Mouse (Mus musculus) heart, embryonic 15.5 days (tissue): ENCODE results near the gene Gng5. TPM values are rescaled to one million over a fixed set of nuclear protein-coding genes. Genes with fewer than 3 reads are reported as not detected.

Experiments
- ATAC-seq: fragments of 200-750 bp; cut with Nextera tagmentation; replicated peaks from 2 replicates; pipeline ENCODE4 v1.8.0; 2017; ENCODE audit warnings: low read depth, moderate TSS enrichment; ENCODE audit not compliant: insufficient number of reproducible peaks, insufficient read depth, low FRiP score
- H3K27ac ChIP-seq: fragments of 300-500 bp; sonication (generic); 2 replicates; pipeline ENCODE4 v1.5.1; 2015; ENCODE audit warnings: mild to moderate bottlenecking, inconsistent platforms
- H3K27me3 ChIP-seq: fragments of 300-500 bp; sonication (generic); 2 replicates; pipeline ENCODE4 v1.6.1; 2015; ENCODE audit warnings: inconsistent platforms
- H3K36me3 ChIP-seq: fragments of 300-500 bp; sonication (generic); 2 replicates; pipeline ENCODE4 v1.6.1; 2015; ENCODE audit warnings: mild to moderate bottlenecking, inconsistent platforms
- H3K4me1 ChIP-seq: fragments of 300-500 bp; sonication (generic); replicated peaks from 2 replicates; pipeline ENCODE4 v1.6.1; 2015; ENCODE audit warnings: inconsistent platforms
- H3K4me2 ChIP-seq: fragments of 300-500 bp; sonication (generic); 2 replicates; pipeline ENCODE4 v1.6.1; 2015; ENCODE audit warnings: inconsistent platforms, mild to moderate bottlenecking, moderate library complexity
- H3K4me3 ChIP-seq: fragments of 300-500 bp; sonication (generic); 2 replicates; pipeline ENCODE4 v1.5.1; 2015; ENCODE audit warnings: mild to moderate bottlenecking, inconsistent platforms
- H3K9ac ChIP-seq: fragments of 300-500 bp; sonication (generic); 2 replicates; pipeline ENCODE4 v1.6.1; 2015; ENCODE audit warnings: mild to moderate bottlenecking, inconsistent platforms
- H3K9me3 ChIP-seq: fragments of 300-500 bp; sonication (generic); replicated peaks from 2 replicates; pipeline ENCODE4 v1.6.1; 2016; ENCODE audit warnings: inconsistent platforms
- WGBS: fragments of 180-500 bp; shearing (Covaris S2); methylation state at CpG from one replicate; pipeline ENCODE4 v1.1.7; 2015; ENCODE audit warnings: mixed read lengths; 5-methylcytosine and 5-hydroxymethylcytosine counted together
- polyA plus RNA-seq: library from polyadenylated mRNA; unstranded; fragments of >200 nt; fragmentation: Nextera tagmentation; extraction: Ambion mirVana; gene quantifications from 2 replicates; pipeline ENCODE4 v1.2.1, GENCODE M21; 2015

Gene Gng5
- polyA plus RNA-seq, 1 experiment from 2014 or later: 1,307 TPM

- Histone ChIP-seq H3K4me2 (peak overlapping the region; percentile 70), H3K36me3 (peaks cover 10% of the 10 kb centered on the region; the same call in 1 of the 2 replicates), H3K9me3 (no peaks in the 10 kb centered on the region), H3K27me3 (no peaks in the 10 kb centered on the region), H3K9ac (peak overlapping the region; percentile 94), H3K27ac (peak overlapping the region; percentile 97), H3K4me1 (peaks cover 22% of the 10 kb centered on the region), H3K4me3 (peak overlapping the region; percentile 89)
- ATAC-seq: peak; percentile 74
- WGBS: 0% methylated on average over 49 of the region's 57 CpGs
These were observed 599 bp downstream of the Gng5 start for GRCm38 (mm10) chr3:146500003-146500809.

- Histone ChIP-seq H3K27ac (peak overlapping the region; percentile 97), H3K4me3 (peak overlapping the region; percentile 89), H3K4me2 (peak overlapping the region; percentile 70), H3K9me3 (no peaks in the 10 kb centered on the region), H3K27me3 (no peaks in the 10 kb centered on the region), H3K36me3 (peaks cover 16% of the 10 kb centered on the region), H3K4me1 (peaks cover 22% of the 10 kb centered on the region), H3K9ac (peak overlapping the region; percentile 94)
- no peak for ATAC-seq
- WGBS: 4% methylated on average over 5 of the region's 5 CpGs
These were observed 1.2 kb downstream of the Gng5 start for GRCm38 (mm10) chr3:146500810-146501201.

DNA sequence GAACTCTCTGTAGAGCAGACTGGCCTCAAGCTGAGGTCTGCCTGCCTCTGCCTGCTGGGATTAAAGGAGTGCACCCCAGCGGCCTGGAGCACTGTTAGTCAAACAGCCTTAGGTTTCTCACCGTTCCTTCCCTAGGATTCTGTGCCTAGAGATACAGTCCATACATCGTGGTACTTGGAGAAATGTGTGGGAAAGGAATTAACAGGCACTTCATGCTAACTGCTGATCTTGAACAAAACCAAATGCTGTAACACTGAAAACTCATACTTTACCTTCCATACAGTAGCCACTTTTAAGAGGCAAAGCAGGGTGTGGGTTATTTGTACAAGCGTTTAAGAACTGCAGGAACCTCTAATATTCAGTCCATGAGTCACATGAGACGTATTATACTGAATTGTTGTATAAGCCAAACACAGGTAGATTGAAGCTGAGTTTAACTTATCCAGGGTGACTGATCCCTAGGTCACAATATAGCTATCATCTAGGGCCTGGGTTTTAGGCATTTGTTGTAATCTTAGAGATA lies 2.1 kb downstream of the Gng5 start:
- Histone ChIP-seq H3K27me3 (no peaks in the 10 kb centered on the region), H3K27ac (peak overlapping the region; percentile 10), H3K4me3 (peak overlapping the region; percentile 89), H3K9ac (peak overlapping the region; percentile 94), H3K4me2 (peak overlapping the region; percentile 70), H3K9me3 (no peaks in the 10 kb centered on the region), H3K36me3 (peaks cover 22% of the 10 kb centered on the region), H3K4me1 (peaks cover 22% of the 10 kb centered on the region)
- no peak for ATAC-seq
- WGBS: 41% methylated on average over 5 of the region's 5 CpGs

DNA sequence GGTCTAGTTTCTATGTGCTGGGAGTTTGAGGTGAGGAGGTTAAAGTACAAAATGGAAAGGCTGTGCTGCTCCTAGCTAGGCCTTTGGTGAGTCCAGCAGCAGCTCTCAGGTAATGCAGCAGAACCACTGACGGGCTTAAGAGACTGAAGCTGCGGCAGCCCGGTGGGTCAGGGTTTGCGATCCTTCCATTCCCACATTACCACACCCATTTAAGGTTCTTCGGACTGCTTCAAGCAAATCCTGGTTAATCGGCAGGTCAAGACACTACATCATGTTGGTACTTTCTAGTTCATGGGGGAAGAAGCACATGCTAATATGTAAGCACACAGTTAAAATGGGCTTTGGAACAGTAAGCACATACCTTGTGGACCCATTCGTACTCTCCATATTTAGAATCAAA lies 7.1 kb downstream of the Gng5 start:
- peaks cover 12% of the 10 kb centered on the region for H3K4me1 ChIP-seq
- no peaks in the 10 kb centered on the region for H3K9me3 ChIP-seq
- H3K36me3 ChIP-seq: peaks cover 58% of the 10 kb centered on the region
- ATAC-seq: no peak
- H3K27me3 ChIP-seq: no peaks in the 10 kb centered on the region
- 95% methylated on average over 7 of the region's 7 CpGs for WGBS
- no peak overlapping the region for H3K27ac ChIP-seq
- no peak overlapping the region for H3K9ac ChIP-seq
- no peak overlapping the region for H3K4me3 ChIP-seq
- no peak overlapping the region for H3K4me2 ChIP-seq

- H3K4me3 ChIP-seq: peak overlapping the region; percentile 92
- WGBS: 33% methylated on average over 5 of the region's 5 CpGs
- H3K4me1 ChIP-seq: peaks cover 11% of the 10 kb centered on the region
- no peaks in the 10 kb centered on the region for H3K27me3 ChIP-seq
- H3K27ac ChIP-seq: peak overlapping the region; percentile 99
- H3K9me3 ChIP-seq: no peaks in the 10 kb centered on the region
- peak overlapping the region; percentile 92 for H3K9ac ChIP-seq
- H3K4me2 ChIP-seq: peak overlapping the region; percentile 86
- no peak for ATAC-seq
- peaks cover 21% of the 10 kb centered on the region for H3K36me3 ChIP-seq
These were observed 20.7 kb downstream of the Gng5 start for GRCm38 (mm10) chr3:146520226-146520797.

DNA sequence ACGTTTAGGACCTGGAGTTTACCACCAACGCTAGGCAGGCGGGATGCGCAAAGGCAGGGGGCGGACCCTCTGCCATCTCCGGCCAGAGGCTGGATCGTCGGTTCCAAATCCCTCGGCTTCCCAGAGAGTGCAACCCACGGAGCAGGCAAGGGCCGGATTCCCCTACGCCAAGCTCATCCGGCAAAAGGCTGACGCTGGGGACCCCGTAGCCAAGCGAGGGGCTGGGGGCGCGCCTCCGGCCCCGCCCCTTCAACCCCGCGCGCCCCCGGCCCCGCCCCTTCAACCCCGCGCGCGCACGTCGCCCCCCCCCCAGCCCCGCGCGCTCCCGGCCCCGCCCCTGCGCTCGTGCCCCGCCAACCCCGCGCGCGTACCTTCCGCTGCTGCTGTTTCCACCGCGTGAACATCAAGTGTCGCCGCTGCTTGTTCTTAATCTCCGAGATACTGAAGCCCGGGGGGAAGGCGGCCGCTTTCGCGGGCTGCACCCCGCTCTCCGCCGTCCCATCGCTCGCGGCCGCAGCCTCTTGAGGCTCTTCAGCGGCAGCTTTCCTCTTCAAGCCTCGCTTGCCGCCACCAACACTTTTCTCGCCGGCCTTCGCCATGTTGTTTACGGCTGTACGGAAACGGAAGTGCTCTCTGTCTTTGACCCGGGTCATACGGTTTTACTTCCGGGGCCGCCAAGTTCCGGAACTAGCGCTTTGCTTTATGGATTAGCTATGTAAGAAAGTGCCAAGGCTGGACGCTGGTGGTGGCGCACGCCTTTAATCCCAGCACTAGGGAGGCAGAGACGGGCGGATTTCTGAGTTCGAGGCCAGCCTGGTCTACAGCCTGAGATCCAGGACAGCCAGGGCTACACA lies 21.4 kb downstream of the Gng5 start, which contains the start of gene Rpf1:
Gene Rpf1 (minus strand): TSS at position 632 of the 854 bp plus-strand sequence.
- Histone ChIP-seq H3K9ac (peak within 1 kb of the TSS; percentile 92), H3K4me2 (peak within 1 kb of the TSS; percentile 86), H3K27ac (peak within 1 kb of the TSS; percentile 99), H3K9me3 (no peaks in the 10 kb centered on the region), H3K27me3 (no peaks in the 10 kb centered on the region), H3K4me1 (peaks cover 11% of the 10 kb centered on the region), H3K36me3 (peaks cover 18% of the 10 kb centered on the region), H3K4me3 (peak within 1 kb of the TSS; percentile 92)
- ATAC-seq: peak; percentile 92
- under 1% methylated on average over 64 of the region's 82 CpGs for WGBS

GRCm38 (mm10) chr3:146521652-146522020 lies 22.0 kb downstream of the Gng5 start:
- Histone ChIP-seq H3K9me3 (no peaks in the 10 kb centered on the region), H3K27me3 (no peaks in the 10 kb centered on the region), H3K9ac (peak overlapping the region; percentile 92), H3K4me2 (peak overlapping the region; percentile 86), H3K4me1 (peaks cover 11% of the 10 kb centered on the region), H3K27ac (peak overlapping the region; percentile 99), H3K4me3 (peak overlapping the region; percentile 92), H3K36me3 (peaks cover 18% of the 10 kb centered on the region)
- ATAC-seq: peak; percentile 9; the same call in 1 of the 2 replicates
- WGBS: 6% methylated on average over 8 of the region's 8 CpGs

GRCm38 (mm10) chr3:146528335-146528734 lies 28.7 kb downstream of the Gng5 start:
- Histone ChIP-seq H3K4me1 (no peaks in the 10 kb centered on the region), H3K36me3 (no peaks in the 10 kb centered on the region), H3K27ac (no peak overlapping the region), H3K27me3 (no peaks in the 10 kb centered on the region), H3K4me3 (no peak overlapping the region), H3K9ac (no peak overlapping the region), H3K9me3 (no peaks in the 10 kb centered on the region), H3K4me2 (no peak overlapping the region)
- WGBS: 36% methylated on average over 2 of the region's 2 CpGs
- ATAC-seq: no peak

- Histone ChIP-seq H3K9ac (no peak overlapping the region), H3K4me2 (no peak overlapping the region), H3K4me1 (no peaks in the 10 kb centered on the region), H3K4me3 (no peak overlapping the region), H3K9me3 (no peaks in the 10 kb centered on the region), H3K27ac (no peak overlapping the region), H3K27me3 (no peaks in the 10 kb centered on the region), H3K36me3 (no peaks in the 10 kb centered on the region)
- WGBS: 65% methylated on average over 6 of the region's 6 CpGs
- ATAC-seq: no peak
These were observed 35.4 kb downstream of the Gng5 start for GRCm38 (mm10) chr3:146534986-146535385.

DNA sequence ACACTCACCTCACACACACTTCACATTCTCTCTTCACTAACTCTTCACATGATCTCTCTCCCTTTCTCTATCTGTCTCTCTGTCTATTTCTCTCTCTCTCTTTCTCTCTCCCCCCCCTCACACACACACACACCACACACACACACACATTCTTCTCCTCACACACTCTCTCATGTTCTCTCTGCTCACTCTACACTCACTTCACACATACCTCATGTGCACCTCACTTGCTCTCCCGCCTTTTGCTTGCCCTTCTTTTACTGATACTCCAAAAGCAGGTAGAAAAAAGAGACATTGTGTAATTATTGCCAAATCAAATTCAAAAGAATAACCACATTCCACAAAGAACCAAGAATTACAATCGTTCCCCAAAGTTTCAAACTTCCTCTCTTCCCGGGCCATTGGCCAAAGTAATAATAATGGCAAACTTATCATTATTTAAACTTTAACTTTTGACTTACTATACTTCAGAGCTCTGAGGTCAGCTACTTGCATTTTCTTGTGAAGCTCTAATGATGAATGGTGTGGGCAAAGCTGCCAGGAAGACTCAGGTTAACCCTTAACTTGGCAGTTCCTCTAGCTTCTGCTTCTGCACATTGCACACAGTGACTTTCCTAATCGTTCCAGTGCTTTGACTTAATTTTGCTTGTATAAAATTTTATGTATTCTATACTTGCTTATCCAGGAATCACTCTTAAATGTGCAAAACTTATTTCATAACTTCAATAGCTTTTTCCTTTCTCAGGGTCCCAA lies 41.1 kb downstream of the Gng5 start:
- H3K4me1 ChIP-seq: no peaks in the 10 kb centered on the region
- H3K27me3 ChIP-seq: no peaks in the 10 kb centered on the region
- no peak overlapping the region for H3K4me2 ChIP-seq
- no peak overlapping the region for H3K27ac ChIP-seq
- no peaks in the 10 kb centered on the region for H3K9me3 ChIP-seq
- no peak overlapping the region for H3K4me3 ChIP-seq
- H3K9ac ChIP-seq: no peak overlapping the region
- no peaks in the 10 kb centered on the region for H3K36me3 ChIP-seq
- ATAC-seq: no peak
- WGBS: 66% methylated on average over 4 of the region's 4 CpGs
